Mouse (Mus musculus) ES-Bruce4 (cell line): ENCODE results near the gene Polm.

ENCODE experiments used
- CTCF ChIP-seq: IDR thresholded peaks from one replicate; pipeline ENCODE4 v1.8.1; 2011; ENCODE audit warnings: low read depth, low read length
- EP300 ChIP-seq: IDR thresholded peaks from 2 replicates; pipeline ENCODE4 v1.6.1; 2011; ENCODE audit warnings: low read depth, low read length; ENCODE audit not compliant: insufficient read depth
- POLR2A ChIP-seq: IDR thresholded peaks from one replicate; pipeline ENCODE4 v1.8.1; 2011; ENCODE audit warnings: low read length; ENCODE audit not compliant: insufficient read depth

DNA sequence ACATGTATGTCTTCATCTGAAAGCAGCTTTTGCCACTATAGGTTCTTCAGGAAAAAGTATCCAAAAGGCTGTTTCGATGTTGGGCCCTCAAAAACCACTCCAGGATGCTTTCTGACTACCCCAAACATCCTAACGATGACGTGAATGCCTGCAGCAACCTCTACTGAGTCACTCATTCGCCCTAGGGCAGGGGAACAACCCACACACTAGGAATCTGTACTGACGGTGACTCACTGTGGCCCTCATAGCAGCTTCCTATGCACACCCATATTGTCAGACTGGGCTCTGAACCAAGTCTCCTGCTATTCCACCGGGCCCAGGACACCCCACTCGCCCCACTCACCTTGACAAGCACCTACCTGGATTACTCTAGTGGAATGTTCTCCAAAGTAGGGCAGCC, 2.8 kb downstream of the Polm start:
- TF ChIP-seq POLR2A (no peak), CTCF (no peak), EP300 (no peak)
